Mouse (Mus musculus): Measurements from ENCODE around the gene Sytl5. TPM values are rescaled to one million over a fixed set of nuclear protein-coding genes. Genes with fewer than 3 reads are reported as not detected.

Gene Sytl5
- 1.1 TPM for polyA plus RNA-seq (2014; fragmentation: Illumina TruSeq; extraction: RNeasy Lipid Tissue Mini Kit (QIAGEN cat#74804); ENCODE audit: low read depth, low replicate concordance)

DNA sequence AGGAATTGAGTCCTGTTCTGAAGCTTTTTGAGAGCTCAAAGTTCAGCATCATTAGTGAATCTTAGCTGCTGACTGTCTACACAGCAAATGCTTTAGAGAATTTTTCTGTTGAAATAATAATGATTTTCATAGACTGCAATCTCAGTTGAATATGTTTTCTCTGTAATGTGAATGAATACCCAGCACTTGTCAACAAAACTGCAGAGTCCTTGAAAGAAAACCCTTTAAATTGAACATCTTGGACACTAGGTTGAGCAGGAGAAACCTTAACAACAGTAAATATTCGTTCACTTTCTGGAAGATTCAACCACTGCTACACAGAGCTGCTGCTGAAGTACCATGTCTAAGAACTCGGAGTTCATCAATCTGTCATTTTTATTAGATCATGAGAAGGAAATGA lies at the start of gene Sytl5:
Sytl5 (plus strand) TSS at position 301 of the 400 bp plus-strand sequence.

DNA sequence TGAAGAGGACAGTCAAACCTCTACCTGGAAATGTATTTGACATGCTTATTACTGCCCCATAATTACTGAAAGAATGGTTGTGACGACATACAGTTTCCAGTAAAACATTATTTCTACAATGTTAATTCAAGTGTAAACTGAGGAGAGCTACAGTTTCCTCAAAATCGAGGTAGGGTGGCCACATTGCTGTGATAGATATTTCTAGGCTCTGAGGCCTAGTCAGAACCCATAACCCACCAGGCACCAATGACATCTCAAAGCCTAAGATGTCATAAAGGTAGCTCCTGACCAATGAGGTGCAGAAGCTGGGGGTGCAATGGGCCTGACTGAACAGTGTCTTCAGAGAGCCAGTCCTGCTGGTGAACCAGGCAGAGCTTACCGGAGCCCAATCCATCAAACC lies 38.8 kb upstream of the Sytl5 start, which contains the start of gene Hypm:
Hypm (plus strand) TSS at position 301 of the 400 bp plus-strand sequence.

DNA sequence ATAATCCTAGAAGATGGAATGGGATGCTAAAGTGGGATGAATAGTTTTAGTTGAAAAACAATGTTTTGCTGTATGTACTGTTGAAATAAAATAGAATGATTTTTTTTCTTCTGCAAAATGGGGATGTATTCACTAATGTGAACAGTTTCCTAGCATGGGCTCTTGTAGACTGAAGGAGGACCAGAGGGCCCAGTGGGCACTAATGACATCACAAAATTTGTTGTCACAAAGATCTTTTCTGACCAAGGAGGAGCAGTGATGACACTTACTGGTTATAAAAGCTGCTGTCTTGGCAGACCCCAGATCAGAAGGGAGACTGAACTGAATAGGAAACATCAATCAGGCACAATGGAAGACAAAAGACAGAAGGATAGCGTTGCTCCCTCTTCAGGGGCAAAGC lies 36.0 kb upstream of the Sytl5 start, which contains the start of gene H2al3:
H2al3 (plus strand) TSS at position 301 of the 400 bp plus-strand sequence.

Other genes with a start within 250 kb of the Sytl5 start
- gene Dynlt3, start 222.6 kb upstream of the Sytl5 start, polyA plus RNA-seq (2014; fragmentation: Illumina TruSeq; extraction: RNeasy Lipid Tissue Mini Kit (QIAGEN cat#74804); ENCODE audit: low read depth, low replicate concordance) = 198 TPM
- gene Hypm, start 38.7 kb upstream of the Sytl5 start, polyA plus RNA-seq (2014; fragmentation: Illumina TruSeq; extraction: RNeasy Lipid Tissue Mini Kit (QIAGEN cat#74804); ENCODE audit: low read depth, low replicate concordance) = not detected
- gene H2al3, start 35.9 kb upstream of the Sytl5 start, polyA plus RNA-seq (2014; fragmentation: Illumina TruSeq; extraction: RNeasy Lipid Tissue Mini Kit (QIAGEN cat#74804); ENCODE audit: low read depth, low replicate concordance) = not detected
- 0.21 TPM for gene Srpx, start 232.1 kb downstream of the Sytl5 start, polyA plus RNA-seq (2014; fragmentation: Illumina TruSeq; extraction: RNeasy Lipid Tissue Mini Kit (QIAGEN cat#74804); ENCODE audit: low read depth, low replicate concordance)